Mouse (Mus musculus) thymus, adult 18-20 months (tissue): ENCODE measurements around the gene Sgsm2.
"Not testable (repeated sequence)": the region's sequence is repeated elsewhere in the genome, so short reads cannot be mapped to it uniquely, and the experiment has no call there.

Source experiments
- DNase-seq, 2 experiments: peaks; one replicate each; pipeline ENCODE4 v3.0.0; 2022; ENCODE audit warnings: mixed read lengths in 2 of 2

The Sgsm2 gene

GRCm38 (mm10) chr11:74827791-74828403, 69.0 kb downstream of the Sgsm2 start:
- no peak for DNase-seq

GRCm38 (mm10) chr11:74826702-74827101, 70.2 kb downstream of the Sgsm2 start:
- DNase-seq, result no peak

GRCm38 (mm10) chr11:74826151-74826550, 70.7 kb downstream of the Sgsm2 start:
- DNase-seq, result no peak

- DNase-seq, result no peak
Observed at GRCm38 (mm10) chr11:74822746-74823440, 74.0 kb downstream of the Sgsm2 start.

GRCm38 (mm10) chr11:74821463-74821862, 75.4 kb downstream of the Sgsm2 start:
- no peak for DNase-seq

GRCm38 (mm10) chr11:74820921-74821320, 75.9 kb downstream of the Sgsm2 start:
- no peak for DNase-seq

GRCm38 (mm10) chr11:74815795-74816194, 81.1 kb downstream of the Sgsm2 start:
- DNase-seq, result no peak

- no peak for DNase-seq
Observed at GRCm38 (mm10) chr11:74811538-74811937, 85.3 kb downstream of the Sgsm2 start.

- not testable (repeated sequence) for DNase-seq
Observed at GRCm38 (mm10) chr11:74811027-74811426, 85.8 kb downstream of the Sgsm2 start.

GRCm38 (mm10) chr11:74810134-74810533, 86.7 kb downstream of the Sgsm2 start:
- no peak for DNase-seq

- DNase-seq, result no peak
Observed at GRCm38 (mm10) chr11:74808251-74808853, 88.5 kb downstream of the Sgsm2 start.

GRCm38 (mm10) chr11:74807246-74807882, 89.5 kb downstream of the Sgsm2 start:
- no peak for DNase-seq

GRCm38 (mm10) chr11:74804081-74804627, 92.7 kb downstream of the Sgsm2 start:
- DNase-seq, result no peak

- no peak for DNase-seq
Observed at GRCm38 (mm10) chr11:74800658-74801057, 96.2 kb downstream of the Sgsm2 start.
